Mouse (Mus musculus): Measurements from ENCODE around the gene Prdm16. TPM values are rescaled to one million over a fixed set of nuclear protein-coding genes. Genes with fewer than 3 reads are reported as not detected.

Gene Prdm16
- polyA plus RNA-seq, 1 experiment from 2014 or later: 20.8 TPM

GRCm38 (mm10) chr4:154294262-154294731, 342.4 kb downstream of the Prdm16 start:
- H3K4me2 ChIP-seq: peak overlapping the region; percentile 23; the same call in 1 of the 2 replicates
- H3K36me3 ChIP-seq: no peaks in the 10 kb centered on the region
- H3K4me3 ChIP-seq (replicated peaks): no peak overlapping the region
- H3K4me1 ChIP-seq: peaks cover 25% of the 10 kb centered on the region
- H3K27me3 ChIP-seq (replicated peaks): no peaks in the 10 kb centered on the region
- H3K9me3 ChIP-seq: no peaks in the 10 kb centered on the region
- H3K27ac ChIP-seq: peak overlapping the region; percentile 82
- 22% methylated on average over 8 of the region's 8 CpGs for WGBS
- H3K9ac ChIP-seq: no peak overlapping the region
- peak; percentile 86 for ATAC-seq (ENCODE audit: insufficient read depth, low FRiP score, low read depth)

- H3K36me3 ChIP-seq: no peaks in the 10 kb centered on the region
- H3K27ac ChIP-seq: peak overlapping the region; percentile 82
- H3K4me2 ChIP-seq: peak overlapping the region; percentile 23
- H3K9me3 ChIP-seq: no peaks in the 10 kb centered on the region
- H3K4me3 ChIP-seq (replicated peaks): 0 out of 2 replicates have a peak overlapping the region, but pooled peaks have one; percentile 1
- H3K27me3 ChIP-seq (replicated peaks): no peaks in the 10 kb centered on the region
- H3K4me1 ChIP-seq: peaks cover 25% of the 10 kb centered on the region
- 37% methylated on average over 4 of the region's 4 CpGs for WGBS
- H3K9ac ChIP-seq: no peak overlapping the region
- ATAC-seq (ENCODE audit: insufficient read depth, low FRiP score, low read depth): peak; percentile 40
Observed at GRCm38 (mm10) chr4:154293735-154294201, 342.9 kb downstream of the Prdm16 start.

- Histone ChIP-seq H3K36me3 (no peaks in the 10 kb centered on the region), H3K4me3 (replicated peaks) (no peak overlapping the region), H3K27ac (no peak overlapping the region), H3K4me1 (no peaks in the 10 kb centered on the region), H3K27me3 (replicated peaks) (no peaks in the 10 kb centered on the region), H3K9ac (no peak overlapping the region), H3K4me2 (no peak overlapping the region), H3K9me3 (no peaks in the 10 kb centered on the region)
- WGBS: 65% methylated on average over 7 of the region's 7 CpGs
- ATAC-seq (ENCODE audit: insufficient read depth, low FRiP score, low read depth): no peak
Observed at GRCm38 (mm10) chr4:154283671-154284070, 353.0 kb downstream of the Prdm16 start.

- no peak for ATAC-seq (ENCODE audit: insufficient read depth, low FRiP score, low read depth)
- Histone ChIP-seq H3K36me3 (0 out of 2 replicates have a peak, but pooled peaks cover 4% of the 10 kb centered on the region), H3K4me1 (no peaks in the 10 kb centered on the region), H3K9me3 (no peaks in the 10 kb centered on the region), H3K4me3 (replicated peaks) (no peak overlapping the region), H3K27ac (no peak overlapping the region), H3K4me2 (no peak overlapping the region), H3K27me3 (replicated peaks) (no peaks in the 10 kb centered on the region), H3K9ac (no peak overlapping the region)
- WGBS: 68% methylated on average over 9 of the region's 9 CpGs
Observed at GRCm38 (mm10) chr4:154279481-154279880, 357.2 kb downstream of the Prdm16 start.

- 41% methylated on average over 3 of the region's 3 CpGs for WGBS
- 0 out of 2 replicates have a peak, but pooled peaks cover 4% of the 10 kb centered on the region for H3K36me3 ChIP-seq
- no peak overlapping the region for H3K4me2 ChIP-seq
- H3K4me1 ChIP-seq: no peaks in the 10 kb centered on the region
- no peak overlapping the region for H3K27ac ChIP-seq
- no peaks in the 10 kb centered on the region for H3K9me3 ChIP-seq
- no peak overlapping the region for H3K9ac ChIP-seq
- no peaks in the 10 kb centered on the region for H3K27me3 ChIP-seq (replicated peaks)
- H3K4me3 ChIP-seq (replicated peaks): no peak overlapping the region
- ATAC-seq (ENCODE audit: insufficient read depth, low FRiP score, low read depth): no peak
Observed at GRCm38 (mm10) chr4:154273000-154273399, 363.7 kb downstream of the Prdm16 start.

GRCm38 (mm10) chr4:154269520-154269919, 367.2 kb downstream of the Prdm16 start:
- H3K4me2 ChIP-seq: peak overlapping the region; percentile 39
- peak; percentile 86 for ATAC-seq (ENCODE audit: insufficient read depth, low FRiP score, low read depth)

GRCm38 (mm10) chr4:154267511-154267910, 369.2 kb downstream of the Prdm16 start:
- Histone ChIP-seq H3K36me3 (peaks cover 4% of the 10 kb centered on the region; the same call in 1 of the 2 replicates), H3K4me3 (replicated peaks) (no peak overlapping the region), H3K4me2 (no peak overlapping the region), H3K27me3 (replicated peaks) (no peaks in the 10 kb centered on the region), H3K9me3 (no peaks in the 10 kb centered on the region), H3K4me1 (no peaks in the 10 kb centered on the region), H3K27ac (no peak overlapping the region), H3K9ac (no peak overlapping the region)
- no peak for ATAC-seq (ENCODE audit: insufficient read depth, low FRiP score, low read depth)
- WGBS: 79% methylated on average over 6 of the region's 6 CpGs

More at GRCm38 (mm10) chr4:154269520-154269919, 367.2 kb downstream of the Prdm16 start:
- Histone ChIP-seq H3K27me3 (replicated peaks) (no peaks in the 10 kb centered on the region), H3K27ac (peak overlapping the region; percentile 82), H3K9me3 (no peaks in the 10 kb centered on the region), H3K4me1 (no peaks in the 10 kb centered on the region), H3K4me3 (replicated peaks) (peak overlapping the region; percentile 14; the same call in 1 of the 2 replicates), H3K36me3 (no peaks in the 10 kb centered on the region), H3K9ac (no peak overlapping the region)
- 48% methylated on average over 10 of the region's 10 CpGs for WGBS

Other genes with a start within 250 kb of the Prdm16 start
- gene Actrt2, start 31.0 kb upstream of the Prdm16 start, polyA plus RNA-seq (2015; fragmentation: Nextera tagmentation; extraction: Ambion mirVana): not detected in 2 replicates
- gene Ttc34, start 200.6 kb upstream of the Prdm16 start, polyA plus RNA-seq (2015; fragmentation: Nextera tagmentation; extraction: Ambion mirVana): 0.08 and 0.17 TPM in 2 replicates
- 0.21 and 0.23 TPM in 2 replicates for gene Mmel1, start 232.7 kb upstream of the Prdm16 start, polyA plus RNA-seq (2015; fragmentation: Nextera tagmentation; extraction: Ambion mirVana)

All from stomach, embryonic 15.5 days (tissue).